Mouse (Mus musculus): ENCODE measurements around the gene Phf11b. TPM values are rescaled to one million over a fixed set of nuclear protein-coding genes. Genes with fewer than 3 reads are reported as not detected.
"Not testable (repeated sequence)": the region's sequence is repeated elsewhere in the genome, so short reads cannot be mapped to it uniquely, and the experiment has no call there.

Phf11b gene
- polyA plus RNA-seq, 1 experiment from 2014 or later: 0.82 TPM

GRCm38 (mm10) chr14:59274961-59275360, 66.2 kb downstream of the Phf11b start:
- H3K4me3 ChIP-seq (replicated peaks); H3K4me1 ChIP-seq (replicated peaks); H3K9me3 ChIP-seq; H3K27me3 ChIP-seq (replicated peaks); ATAC-seq; H3K27ac ChIP-seq; H3K4me2 ChIP-seq (replicated peaks); H3K36me3 ChIP-seq; H3K9ac ChIP-seq: not testable (repeated sequence)
- 94% methylated on average over 4 of the region's 4 CpGs for WGBS

Other genes starting within 250 kb of the Phf11b start
- not detected in 2 replicates for gene 1700129C05Rik, start 198.5 kb downstream of the Phf11b start, polyA plus RNA-seq (2015; fragmentation: Nextera tagmentation; extraction: Ambion mirVana)
- gene Gm5142, start 162.6 kb downstream of the Phf11b start, polyA plus RNA-seq (2015; fragmentation: Nextera tagmentation; extraction: Ambion mirVana): not detected in 2 replicates
- 51.8 and 54.0 TPM in 2 replicates for gene Rcbtb1, start 140.1 kb downstream of the Phf11b start, polyA plus RNA-seq (2015; fragmentation: Nextera tagmentation; extraction: Ambion mirVana)
- not detected in 2 replicates for gene Gm6904, start 81.1 kb downstream of the Phf11b start, polyA plus RNA-seq (2015; fragmentation: Nextera tagmentation; extraction: Ambion mirVana)
- 0.10 and 0.27 TPM in 2 replicates for gene Phf11a, start 43.8 kb downstream of the Phf11b start, polyA plus RNA-seq (2015; fragmentation: Nextera tagmentation; extraction: Ambion mirVana)
- gene Phf11d, start 24.1 kb upstream of the Phf11b start, polyA plus RNA-seq (2015; fragmentation: Nextera tagmentation; extraction: Ambion mirVana): 2.0 and 3.0 TPM in 2 replicates
- gene Phf11c, start 54.0 kb upstream of the Phf11b start, polyA plus RNA-seq (2015; fragmentation: Nextera tagmentation; extraction: Ambion mirVana): 0.40 and 0.44 TPM in 2 replicates
- 8.4 and 9.6 TPM in 2 replicates for gene Setdb2, start 99.5 kb upstream of the Phf11b start, polyA plus RNA-seq (2015; fragmentation: Nextera tagmentation; extraction: Ambion mirVana)
- gene Cab39l, start 99.6 kb upstream of the Phf11b start, polyA plus RNA-seq (2015; fragmentation: Nextera tagmentation; extraction: Ambion mirVana): 35.6 and 40.0 TPM in 2 replicates

Data from intestine, embryonic 15.5 days (tissue).